Mouse (Mus musculus): ENCODE measurements at regions not wholly inside any gene's neighbourhood (a gene's known extent, or its start where the extent isn't known, plus 50 kb on each side); places are given as distances from the start of the nearest gene placed in this dataset.
A peak's percentile ranks its signal among the peaks of the same experiment; 100 is the strongest.

DNA sequence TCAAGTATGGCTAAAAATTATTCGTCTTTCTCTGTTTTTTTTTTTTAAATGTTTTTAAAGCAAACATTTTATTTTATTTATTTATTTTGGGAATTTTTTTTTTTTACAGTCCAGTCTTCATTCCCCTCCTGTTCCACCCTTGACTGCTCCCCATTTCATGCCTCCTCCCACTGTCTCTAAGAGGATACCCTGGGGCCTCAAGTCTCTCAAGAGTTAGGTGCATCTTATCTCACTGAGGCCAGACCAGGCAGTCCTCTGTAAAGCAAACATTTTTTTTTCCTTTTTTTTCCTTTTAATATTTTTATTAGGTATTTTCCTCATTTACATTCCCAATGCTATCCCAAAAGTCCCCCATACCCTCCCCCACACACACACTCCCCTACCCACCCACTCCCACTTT lies 290.1 kb upstream of the Atp2b1 start:
- Histone ChIP-seq H3K9ac (replicated peaks) (no peak overlapping the region), H3K36me3 (replicated peaks; ENCODE audit: insufficient read depth, low read length) (no peaks in the 10 kb centered on the region), H3K27me3 (ENCODE audit: insufficient read depth, low read length) (no peaks in the 10 kb centered on the region), H3K4me3 (ENCODE audit: low read depth, low read length) (no peak overlapping the region), H3K27ac (ENCODE audit: low read depth) (peak overlapping the region; percentile 71), H3K4me1 (ENCODE audit: insufficient read depth) (no peaks in the 10 kb centered on the region; the same call in 1 of the 2 replicates), H3K9me3 (ENCODE audit: low read length) (no peaks in the 10 kb centered on the region), H3K4me2 (ENCODE audit: low read depth, low read length) (peak overlapping the region; percentile 67)
- ATAC-seq (peak; percentile 93), DNase-seq (no peak)
- 78% methylated on average over 1 of the region's 1 CpGs for WGBS (ENCODE audit: insufficient replicate concordance)
- TF ChIP-seq CTCF (IDR thresholded peaks at IDR 0.05; ENCODE audit: low read depth) (no peak), EP300 (IDR thresholded peaks at IDR 0.05; ENCODE audit: low read depth) (no peak)

DNA sequence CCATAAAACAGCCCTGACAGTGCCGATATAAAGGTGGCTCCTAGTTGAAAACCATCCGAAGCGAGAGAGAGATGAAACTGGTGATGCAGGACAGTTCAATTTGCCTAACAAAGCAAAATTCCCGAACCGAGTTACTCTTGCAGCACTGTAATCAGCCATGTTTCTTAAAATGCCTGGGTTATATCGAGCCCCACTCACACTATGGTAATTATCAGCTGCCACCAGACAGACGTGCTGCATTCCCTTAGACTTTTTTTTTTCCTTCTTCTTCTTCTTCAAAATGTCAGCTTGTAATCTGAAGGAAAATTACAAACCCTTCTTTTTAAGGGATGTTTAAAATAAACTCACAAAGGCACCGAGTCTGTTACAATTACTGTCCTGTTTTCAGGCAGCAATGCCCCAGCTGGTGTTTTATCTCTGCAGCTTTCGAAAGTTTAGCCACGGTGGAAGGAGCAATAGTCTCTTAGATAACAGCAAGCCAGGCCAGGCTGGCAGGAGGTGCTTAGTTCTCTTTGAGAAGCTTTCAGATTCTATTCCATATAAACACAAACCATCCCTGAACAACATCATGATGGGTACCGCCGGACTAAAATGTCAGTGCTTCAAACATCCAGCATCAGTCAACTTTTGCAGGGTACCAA lies 289.4 kb upstream of the Atp2b1 start:
- H3K36me3 ChIP-seq (replicated peaks; ENCODE audit: insufficient read depth, low read length), result no peaks in the 10 kb centered on the region
- 50% methylated on average over 12 of the region's 12 CpGs for WGBS (ENCODE audit: insufficient replicate concordance)
- peak overlapping the region; percentile 71 for H3K27ac ChIP-seq (ENCODE audit: low read depth)
- peak overlapping the region; percentile 67 for H3K4me2 ChIP-seq (ENCODE audit: low read depth, low read length)
- no peaks in the 10 kb centered on the region for H3K27me3 ChIP-seq (ENCODE audit: insufficient read depth, low read length)
- TF ChIP-seq EP300 (IDR thresholded peaks at IDR 0.05; ENCODE audit: low read depth) (peak; percentile 87), CTCF (IDR thresholded peaks at IDR 0.05; ENCODE audit: low read depth) (no peak)
- 0 out of 2 replicates have a peak overlapping the region, but pooled peaks have one; percentile 11 for H3K9ac ChIP-seq (replicated peaks)
- no peaks in the 10 kb centered on the region for H3K9me3 ChIP-seq (ENCODE audit: low read length)
- DNase-seq (no peak), ATAC-seq (peak; percentile 93)
- no peaks in the 10 kb centered on the region; the same call in 1 of the 2 replicates for H3K4me1 ChIP-seq (ENCODE audit: insufficient read depth)
- H3K4me3 ChIP-seq (ENCODE audit: low read depth, low read length), result peak overlapping the region; percentile 29

DNA sequence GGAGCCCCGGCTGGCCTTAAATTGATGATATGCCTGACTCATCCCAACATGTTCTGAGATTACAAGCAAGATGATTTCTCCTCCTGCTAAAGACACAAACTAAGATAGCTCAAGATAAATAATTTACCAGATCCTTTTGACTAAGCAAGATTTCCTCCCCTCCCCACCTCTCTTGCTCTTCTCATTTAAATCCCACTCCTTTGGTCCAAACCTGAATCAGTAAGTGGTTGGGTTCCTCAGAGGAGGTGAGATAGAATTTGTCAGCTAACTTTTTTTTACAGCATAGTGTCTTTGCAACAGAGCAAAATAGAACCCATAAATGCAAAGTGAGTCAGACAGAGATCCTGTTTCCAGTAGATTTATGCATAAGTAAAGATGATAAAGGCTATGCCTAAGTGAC lies 286.0 kb upstream of the Atp2b1 start:
- H3K4me2 ChIP-seq (ENCODE audit: low read depth, low read length), result no peak overlapping the region
- H3K27ac ChIP-seq (ENCODE audit: low read depth), result no peak overlapping the region
- DNase-seq, result no peak
- no peak for TF ChIP-seq CTCF (IDR thresholded peaks at IDR 0.05; ENCODE audit: low read depth)
- TF ChIP-seq EP300 (IDR thresholded peaks at IDR 0.05; ENCODE audit: low read depth), result no peak
- no peak overlapping the region for H3K4me3 ChIP-seq (ENCODE audit: low read depth, low read length)
- no peaks in the 10 kb centered on the region for H3K9me3 ChIP-seq (ENCODE audit: low read length)
- no peaks in the 10 kb centered on the region for H3K36me3 ChIP-seq (replicated peaks; ENCODE audit: insufficient read depth, low read length)
- H3K9ac ChIP-seq (replicated peaks), result no peak overlapping the region
- 83% methylated on average over 1 of the region's 1 CpGs for WGBS (ENCODE audit: insufficient replicate concordance)
- H3K27me3 ChIP-seq (ENCODE audit: insufficient read depth, low read length), result no peaks in the 10 kb centered on the region
- H3K4me1 ChIP-seq (ENCODE audit: insufficient read depth), result no peaks in the 10 kb centered on the region; the same call in 1 of the 2 replicates
- no peak for ATAC-seq

DNA sequence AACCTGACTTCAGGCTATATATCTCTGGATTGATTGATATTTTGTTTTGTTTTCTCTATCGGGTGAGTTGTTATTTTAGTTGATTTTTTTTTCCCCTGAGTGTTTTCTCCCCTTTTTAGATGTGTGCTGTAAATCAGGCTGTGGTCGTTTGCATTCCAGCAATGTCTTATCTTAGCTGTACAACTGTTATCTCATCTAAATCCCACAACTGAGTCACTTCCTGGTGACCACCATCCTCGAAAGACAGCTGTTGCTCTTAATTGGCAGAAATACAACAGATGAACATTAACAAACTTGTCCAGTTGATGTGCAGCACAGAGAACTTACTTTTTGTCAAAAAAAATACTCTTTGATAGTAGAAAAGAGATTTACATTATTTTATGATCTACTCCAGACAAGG lies 285.0 kb upstream of the Atp2b1 start:
- ATAC-seq, result no peak
- no peaks in the 10 kb centered on the region for H3K27me3 ChIP-seq (ENCODE audit: insufficient read depth, low read length)
- H3K27ac ChIP-seq (ENCODE audit: low read depth), result no peak overlapping the region
- TF ChIP-seq EP300 (IDR thresholded peaks at IDR 0.05; ENCODE audit: low read depth), result no peak
- TF ChIP-seq CTCF (IDR thresholded peaks at IDR 0.05; ENCODE audit: low read depth), result no peak
- no peak for DNase-seq
- no peak overlapping the region for H3K9ac ChIP-seq (replicated peaks)
- WGBS (ENCODE audit: insufficient replicate concordance), result 16% methylated on average over 3 of the region's 3 CpGs
- H3K4me1 ChIP-seq (ENCODE audit: insufficient read depth), result no peaks in the 10 kb centered on the region; the same call in 1 of the 2 replicates
- H3K9me3 ChIP-seq (ENCODE audit: low read length), result no peaks in the 10 kb centered on the region
- H3K36me3 ChIP-seq (replicated peaks; ENCODE audit: insufficient read depth, low read length), result no peaks in the 10 kb centered on the region
- H3K4me3 ChIP-seq (ENCODE audit: low read depth, low read length), result no peak overlapping the region
- H3K4me2 ChIP-seq (ENCODE audit: low read depth, low read length), result no peak overlapping the region

DNA sequence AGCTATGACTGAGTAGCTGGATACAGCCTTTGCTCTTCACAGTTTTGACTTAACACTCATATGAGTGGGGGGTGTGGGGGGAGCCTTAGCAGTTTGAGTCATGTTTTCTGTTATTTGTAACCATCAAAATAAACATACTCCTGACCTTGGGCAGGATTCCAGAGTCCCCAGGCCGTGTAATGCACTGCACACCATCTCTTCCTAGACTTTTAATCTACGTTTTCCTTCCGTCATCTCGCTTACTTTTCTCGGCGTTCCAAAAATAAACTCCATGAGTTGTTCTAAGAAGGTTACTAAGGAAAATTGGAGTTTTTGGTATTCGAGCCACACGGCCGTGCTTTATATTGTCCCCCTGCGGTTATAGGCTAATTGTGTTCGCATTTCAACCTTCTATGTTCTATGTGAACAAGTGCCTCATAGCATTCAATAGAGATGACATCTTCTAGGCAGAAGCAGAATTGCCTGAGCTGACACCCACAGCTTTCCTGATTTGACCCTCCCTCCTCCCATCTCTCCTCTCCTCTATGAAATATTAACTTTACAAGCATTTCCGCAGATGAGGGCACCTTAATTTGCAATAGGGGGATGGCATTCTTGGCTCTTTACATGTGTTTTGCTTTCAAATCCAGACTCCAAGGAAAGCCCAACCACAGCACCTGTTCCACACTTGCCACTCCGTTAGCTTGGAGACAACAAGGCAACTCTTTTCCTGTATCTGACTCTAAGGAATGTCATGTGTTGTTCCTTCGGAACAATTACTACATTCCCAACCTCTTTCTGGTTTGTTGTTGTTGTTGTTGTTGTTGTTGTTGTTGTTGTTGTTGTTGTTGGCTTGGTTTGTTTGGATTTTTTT lies 276.2 kb upstream of the Atp2b1 start:
- WGBS (ENCODE audit: insufficient replicate concordance), result 77% methylated on average over 14 of the region's 14 CpGs
- no peaks in the 10 kb centered on the region for H3K9me3 ChIP-seq (ENCODE audit: low read length)
- ATAC-seq (no peak), DNase-seq (no peak)
- H3K27me3 ChIP-seq (ENCODE audit: insufficient read depth, low read length), result no peaks in the 10 kb centered on the region
- no peak overlapping the region for H3K4me2 ChIP-seq (ENCODE audit: low read depth, low read length)
- no peaks in the 10 kb centered on the region for H3K36me3 ChIP-seq (replicated peaks; ENCODE audit: insufficient read depth, low read length)
- H3K4me3 ChIP-seq (ENCODE audit: low read depth, low read length), result no peak overlapping the region
- H3K27ac ChIP-seq (ENCODE audit: low read depth), result no peak overlapping the region
- TF ChIP-seq EP300 (IDR thresholded peaks at IDR 0.05; ENCODE audit: low read depth), result no peak
- TF ChIP-seq CTCF (IDR thresholded peaks at IDR 0.05; ENCODE audit: low read depth), result no peak
- no peaks in the 10 kb centered on the region for H3K4me1 ChIP-seq (ENCODE audit: insufficient read depth)
- no peak overlapping the region for H3K9ac ChIP-seq (replicated peaks)

DNA sequence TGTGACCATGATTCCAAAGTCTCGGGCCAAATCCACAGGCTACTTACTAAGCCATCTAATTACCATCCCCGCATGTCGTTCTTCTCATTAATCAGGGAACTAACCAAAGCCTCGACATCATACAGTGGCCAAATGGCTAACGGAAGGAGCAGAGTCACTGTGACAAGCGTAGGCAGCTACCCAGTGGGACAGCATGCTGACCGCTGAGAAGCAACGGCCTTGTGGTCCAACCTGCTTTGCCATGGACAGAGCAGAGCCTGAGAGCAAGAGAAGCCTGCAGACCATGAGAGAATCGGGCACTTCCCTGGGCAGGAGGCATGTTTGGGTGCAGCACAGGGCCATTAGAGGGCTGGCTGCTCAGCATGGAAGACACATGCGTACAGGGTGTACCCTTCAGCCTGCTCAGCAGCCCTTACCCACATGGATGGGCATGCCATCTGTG lies 268.5 kb upstream of the Atp2b1 start:
- no peaks in the 10 kb centered on the region for H3K27me3 ChIP-seq (ENCODE audit: insufficient read depth, low read length)
- H3K4me3 ChIP-seq (ENCODE audit: low read depth, low read length), result no peak overlapping the region
- H3K9me3 ChIP-seq (ENCODE audit: low read length), result no peaks in the 10 kb centered on the region
- 89% methylated on average over 10 of the region's 10 CpGs for WGBS (ENCODE audit: insufficient replicate concordance)
- H3K9ac ChIP-seq (replicated peaks), result no peak overlapping the region
- H3K27ac ChIP-seq (ENCODE audit: low read depth), result no peak overlapping the region
- TF ChIP-seq EP300 (IDR thresholded peaks at IDR 0.05; ENCODE audit: low read depth) (no peak), CTCF (IDR thresholded peaks at IDR 0.05; ENCODE audit: low read depth) (no peak)
- H3K4me2 ChIP-seq (ENCODE audit: low read depth, low read length), result no peak overlapping the region
- no peaks in the 10 kb centered on the region for H3K36me3 ChIP-seq (replicated peaks; ENCODE audit: insufficient read depth, low read length)
- DNase-seq (no peak), ATAC-seq (no peak)
- no peaks in the 10 kb centered on the region for H3K4me1 ChIP-seq (ENCODE audit: insufficient read depth)

All from liver, postnatal 0 days (tissue).